Mouse (Mus musculus) stomach, postnatal 0 days (tissue): ENCODE measurements around the gene Gorasp2. TPM values are rescaled to one million over a fixed set of nuclear protein-coding genes. Genes with fewer than 3 reads are reported as not detected.

Source experiments
- ATAC-seq: fragments of 200-750 bp; cut with Nextera tagmentation; 2 replicates; pipeline ENCODE4 v1.8.0; 2017; ENCODE audit not compliant: low FRiP score, low TSS enrichment
- DNase-seq: peaks from one replicate; pipeline ENCODE4 v3.0.0-alpha.2; 2016; ENCODE audit warnings: low spot score
- H3K27ac ChIP-seq: fragments of 300-500 bp; sonication (generic); replicated peaks from 2 replicates; pipeline ENCODE4 v1.5.1; 2014; ENCODE audit warnings: mild to moderate bottlenecking, control low read depth
- H3K27me3 ChIP-seq: fragments of 300-500 bp; sonication (generic); 2 replicates; pipeline ENCODE4 v1.6.1; 2014; ENCODE audit warnings: low read length; ENCODE audit not compliant: control insufficient read depth, insufficient read depth
- H3K36me3 ChIP-seq: fragments of 300-500 bp; sonication (generic); 2 replicates; pipeline ENCODE4 v1.6.1; 2014; ENCODE audit warnings: low read length, mixed read lengths; ENCODE audit not compliant: control insufficient read depth, insufficient read depth
- H3K4me1 ChIP-seq: fragments of 300-500 bp; sonication (generic); replicated peaks from 2 replicates; pipeline ENCODE4 v1.6.1; 2014; ENCODE audit warnings: antibody characterized with exemption; ENCODE audit not compliant: control insufficient read depth, insufficient read depth
- H3K4me2 ChIP-seq: fragments of 300-500 bp; sonication (generic); replicated peaks from 2 replicates; pipeline ENCODE4 v1.6.1; 2014; ENCODE audit warnings: low read depth, mild to moderate bottlenecking, control low read depth, moderate library complexity
- H3K4me3 ChIP-seq: fragments of 300-500 bp; sonication (generic); 2 replicates; pipeline ENCODE4 v1.5.1; 2014; ENCODE audit warnings: low read depth, low read length, control low read depth
- H3K9ac ChIP-seq: fragments of 300-500 bp; sonication (generic); 2 replicates; pipeline ENCODE4 v1.6.1; 2014; ENCODE audit warnings: mild to moderate bottlenecking, low read length, control low read depth, mixed read lengths
- H3K9me3 ChIP-seq: fragments of 300-500 bp; sonication (generic); 2 replicates; pipeline ENCODE4 v1.6.1; 2016; ENCODE audit warnings: low read length; ENCODE audit not compliant: control insufficient read depth
- CTCF ChIP-seq: IDR thresholded peaks from 2 replicates; pipeline ENCODE4 v1.5.1; 2016; ENCODE audit warnings: antibody characterized with exemption, low read depth, mild to moderate bottlenecking, moderate library complexity
- EP300 ChIP-seq: optimal IDR thresholded peaks from 2 replicates; pipeline ENCODE3; 2016; ENCODE audit warnings: antibody characterized with exemption
- WGBS: fragments of 180-500 bp; shearing (Covaris S2); extraction: QIAGEN DNeasy Blood & Tissue Kit; methylation state at CpG from one replicate; pipeline ENCODE4 v1.1.7; 2014; 5-methylcytosine and 5-hydroxymethylcytosine counted together
- polyA plus RNA-seq: library from polyadenylated mRNA; unstranded; fragments of >200 nt; fragmentation: Nextera tagmentation; extraction: Ambion mirVana; gene quantifications from 2 replicates; pipeline ENCODE4 v1.2.1, GENCODE M21; 2015

The Gorasp2 gene
- polyA plus RNA-seq, 1 experiment from 2014 or later = 139 TPM

- no peak overlapping the region for H3K9ac ChIP-seq
- peak; percentile 29; the same call in 1 of the 2 replicates for ATAC-seq
- H3K36me3 ChIP-seq = peaks cover 4% of the 10 kb centered on the region
- WGBS = 74% methylated on average over 13 of the region's 13 CpGs
- DNase-seq = no peak
- H3K4me1 ChIP-seq = no peaks in the 10 kb centered on the region
- TF ChIP-seq EP300 = no peak
- no peak; the same call in 1 of the 2 replicates for TF ChIP-seq CTCF
- H3K27ac ChIP-seq = no peak overlapping the region
- H3K4me2 ChIP-seq = no peak overlapping the region
- H3K27me3 ChIP-seq = no peaks in the 10 kb centered on the region
- no peaks in the 10 kb centered on the region for H3K9me3 ChIP-seq
- no peak overlapping the region for H3K4me3 ChIP-seq
Observed at GRCm38 (mm10) chr2:70708986-70709730, 47.8 kb downstream of the Gorasp2 start.

DNA sequence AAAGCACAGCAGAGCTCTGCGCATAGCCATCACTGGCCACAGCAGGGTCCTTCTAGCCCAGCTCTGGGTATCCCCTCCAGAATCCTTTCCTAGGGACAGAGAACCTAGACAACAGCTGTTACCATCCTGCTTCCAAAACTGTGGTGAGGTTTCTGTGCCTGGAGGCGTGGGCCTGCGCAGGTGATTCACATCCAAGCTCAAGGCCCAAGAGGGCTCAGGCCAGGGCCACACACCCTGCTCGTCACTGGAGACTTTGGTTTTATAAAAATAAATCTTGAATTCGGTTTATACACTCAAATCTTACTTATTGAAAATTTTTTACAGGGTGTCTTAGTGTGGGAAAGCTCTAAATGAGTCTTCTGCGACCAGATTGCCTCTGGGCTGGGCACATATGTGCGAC is 48.9 kb downstream of the Gorasp2 start:
- H3K27me3 ChIP-seq = no peaks in the 10 kb centered on the region
- ATAC-seq (no peak), DNase-seq (no peak)
- H3K4me3 ChIP-seq = no peak overlapping the region
- no peak overlapping the region for H3K4me2 ChIP-seq
- H3K9me3 ChIP-seq = no peaks in the 10 kb centered on the region
- 91% methylated on average over 7 of the region's 7 CpGs for WGBS
- TF ChIP-seq EP300 = no peak
- no peak for TF ChIP-seq CTCF
- H3K9ac ChIP-seq = no peak overlapping the region
- peaks cover 4% of the 10 kb centered on the region for H3K36me3 ChIP-seq
- H3K4me1 ChIP-seq = no peaks in the 10 kb centered on the region
- no peak overlapping the region for H3K27ac ChIP-seq

GRCm38 (mm10) chr2:70710878-70711277 is 49.5 kb downstream of the Gorasp2 start:
- Histone ChIP-seq H3K9me3 (no peaks in the 10 kb centered on the region), H3K4me2 (no peak overlapping the region), H3K4me3 (no peak overlapping the region), H3K36me3 (peaks cover 4% of the 10 kb centered on the region), H3K9ac (no peak overlapping the region), H3K27me3 (no peaks in the 10 kb centered on the region), H3K4me1 (no peaks in the 10 kb centered on the region), H3K27ac (no peak overlapping the region)
- WGBS = 89% methylated on average over 4 of the region's 4 CpGs
- no peak for DNase-seq
- no peak for TF ChIP-seq CTCF
- no peak for TF ChIP-seq EP300
- ATAC-seq = 0 out of 2 replicates have a peak, but pooled peaks have one; percentile 49

- Histone ChIP-seq H3K9me3 (no peaks in the 10 kb centered on the region), H3K4me3 (no peak overlapping the region), H3K4me1 (no peaks in the 10 kb centered on the region), H3K9ac (no peak overlapping the region), H3K27me3 (no peaks in the 10 kb centered on the region), H3K27ac (no peak overlapping the region), H3K36me3 (peaks cover 10% of the 10 kb centered on the region; the same call in 1 of the 2 replicates), H3K4me2 (no peak overlapping the region)
- ATAC-seq (no peak), DNase-seq (no peak)
- WGBS = 87% methylated on average over 9 of the region's 9 CpGs
- TF ChIP-seq CTCF = no peak
- no peak for TF ChIP-seq EP300
Observed at GRCm38 (mm10) chr2:70723610-70724243, 62.4 kb downstream of the Gorasp2 start.

- WGBS = 74% methylated on average over 2 of the region's 2 CpGs
- Histone ChIP-seq H3K4me2 (no peak overlapping the region), H3K4me3 (no peak overlapping the region), H3K27me3 (no peaks in the 10 kb centered on the region), H3K9me3 (no peaks in the 10 kb centered on the region), H3K9ac (no peak overlapping the region), H3K27ac (no peak overlapping the region), H3K4me1 (no peaks in the 10 kb centered on the region), H3K36me3 (peaks cover 2% of the 10 kb centered on the region; the same call in 1 of the 2 replicates)
- DNase-seq = no peak
- ATAC-seq = no peak
- TF ChIP-seq CTCF (no peak), EP300 (no peak)
Observed at GRCm38 (mm10) chr2:70727089-70727488, 65.7 kb downstream of the Gorasp2 start.

DNA sequence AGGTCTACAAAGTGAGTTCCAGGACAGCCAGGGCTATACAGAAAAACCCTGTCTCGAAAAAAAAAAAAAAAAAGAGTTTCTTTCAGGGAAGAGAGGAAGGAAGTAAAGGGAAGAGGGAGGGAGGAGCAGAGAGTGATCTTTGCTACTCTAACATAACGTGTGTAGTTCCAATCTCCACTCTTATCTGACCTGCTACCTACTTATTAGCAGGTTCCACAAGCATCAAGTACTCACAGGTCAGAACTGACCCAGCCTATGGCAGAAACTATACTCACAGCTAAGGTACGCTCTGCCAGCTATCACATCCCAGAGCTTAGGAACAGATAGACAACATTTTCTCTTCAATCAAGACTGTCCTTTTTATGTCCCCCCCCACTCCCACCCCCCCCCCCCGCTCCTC is 74.2 kb downstream of the Gorasp2 start:
- ATAC-seq = peak; percentile 85
- Histone ChIP-seq H3K4me1 (no peaks in the 10 kb centered on the region), H3K4me2 (no peak overlapping the region), H3K4me3 (no peak overlapping the region), H3K9me3 (no peaks in the 10 kb centered on the region), H3K36me3 (peaks cover 3% of the 10 kb centered on the region; the same call in 1 of the 2 replicates), H3K9ac (no peak overlapping the region), H3K27me3 (no peaks in the 10 kb centered on the region), H3K27ac (no peak overlapping the region)
- no peak for DNase-seq
- WGBS = 77% methylated on average over 4 of the region's 4 CpGs
- TF ChIP-seq EP300 (no peak), CTCF (no peak)
